Mouse (Mus musculus) cerebellum, adult 2 months (tissue): Measurements from ENCODE around the gene Urm1. TPM values are rescaled to one million over a fixed set of nuclear protein-coding genes. Genes with fewer than 3 reads are reported as not detected.

ENCODE experiments used
- DNase-seq, 2 experiments: peaks; one replicate each; pipeline ENCODE4 v3.0.0; 2021
- H3K27ac ChIP-seq: fragments of 200-500 bp; 2 replicates; pipeline ENCODE4 v1.5.1; 2012; ENCODE audit warnings: low read length, control low read depth, inconsistent platforms; ENCODE audit not compliant: insufficient read depth
- H3K27me3 ChIP-seq: fragments of 200-500 bp; 2 replicates; pipeline ENCODE4 v1.6.1; 2012; ENCODE audit warnings: inconsistent platforms, mild to moderate bottlenecking, low read length, moderate library complexity; ENCODE audit not compliant: control insufficient read depth, insufficient read depth
- H3K4me1 ChIP-seq: fragments of 200-500 bp; 2 replicates; pipeline ENCODE4 v1.6.1; 2011; ENCODE audit warnings: low read length; ENCODE audit not compliant: control insufficient read depth, insufficient read depth
- H3K4me3 ChIP-seq: fragments of 200-500 bp; replicated peaks from 2 replicates; pipeline ENCODE3; 2011; ENCODE audit warnings: mild to moderate bottlenecking, low read depth, low read length, control low read depth; ENCODE audit not compliant: insufficient read depth
- CTCF ChIP-seq: fragments of 200-500 bp; IDR thresholded peaks from 2 replicates; pipeline ENCODE4 v1.5.1; 2011; ENCODE audit warnings: low read depth, mild to moderate bottlenecking, control low read depth, low read length, moderate library complexity, borderline replicate concordance; ENCODE audit not compliant: insufficient read depth
- POLR2A ChIP-seq: fragments of 200-500 bp; IDR thresholded peaks from 2 replicates; pipeline ENCODE4 v1.6.1; 2011; ENCODE audit warnings: low read length, control low read depth, borderline replicate concordance; ENCODE audit not compliant: insufficient read depth
- WGBS: fragments of 180-500 bp; shearing (Covaris S2); methylation state at CpG from one replicate; pipeline ENCODE4 v1.1.7; 2018; 5-methylcytosine and 5-hydroxymethylcytosine counted together
- polyA plus RNA-seq: library from polyadenylated mRNA; depleted of rRNA; stranded (reverse); fragments of >200 nt; gene quantifications from 2 replicates; pipeline ENCODE4 v1.2.3, GENCODE M21; 2012

The Urm1 gene
- polyA plus RNA-seq, 1 experiment = 89.6 TPM

DNA sequence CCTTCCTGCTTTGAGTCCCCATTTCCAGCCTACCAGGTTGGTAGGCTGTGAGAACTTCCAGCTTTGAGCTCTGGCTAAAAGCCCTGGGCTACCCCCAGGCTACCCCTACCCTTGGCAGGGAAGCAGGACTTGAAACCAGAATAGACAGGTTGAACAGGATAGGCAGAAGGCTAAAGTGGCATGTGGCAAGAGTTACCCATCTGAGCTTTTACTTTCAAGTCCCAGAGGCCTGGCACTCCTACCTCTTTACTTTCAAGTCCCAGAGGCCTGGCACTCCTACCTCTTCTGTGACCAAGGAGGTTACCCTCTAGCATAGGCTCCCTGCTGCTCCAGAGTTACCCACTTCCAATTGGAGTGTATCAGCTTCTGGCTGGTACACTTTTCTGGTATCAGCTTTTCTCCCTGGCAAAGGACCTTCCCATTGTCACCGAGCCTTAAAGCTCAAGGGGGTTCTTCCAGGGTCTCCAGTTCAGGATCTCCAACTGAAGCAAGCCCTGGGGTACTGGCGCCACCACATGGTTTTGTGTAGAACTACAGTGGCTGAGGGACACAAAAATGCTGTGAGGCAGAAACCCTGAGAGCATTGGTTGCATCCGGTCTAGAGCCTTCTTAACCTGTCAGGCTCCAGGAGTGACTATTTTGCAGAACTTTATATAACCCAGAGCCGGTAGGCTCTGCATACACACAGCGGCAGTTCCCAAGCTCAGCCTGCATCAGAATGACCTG, 39.0 kb downstream of the Urm1 start:
- Histone ChIP-seq H3K27ac (0 out of 2 replicates have a peak overlapping the region, but pooled peaks have one; percentile 36), H3K27me3 (no peaks in the 10 kb centered on the region), H3K4me3 (no peak overlapping the region), H3K4me1 (no peaks in the 10 kb centered on the region)
- no peak for TF ChIP-seq POLR2A
- TF ChIP-seq CTCF = peak; percentile 48; the same call in 1 of the 2 replicates
- WGBS = 7% methylated on average over 5 of the region's 5 CpGs
- DNase-seq = no peak

DNA sequence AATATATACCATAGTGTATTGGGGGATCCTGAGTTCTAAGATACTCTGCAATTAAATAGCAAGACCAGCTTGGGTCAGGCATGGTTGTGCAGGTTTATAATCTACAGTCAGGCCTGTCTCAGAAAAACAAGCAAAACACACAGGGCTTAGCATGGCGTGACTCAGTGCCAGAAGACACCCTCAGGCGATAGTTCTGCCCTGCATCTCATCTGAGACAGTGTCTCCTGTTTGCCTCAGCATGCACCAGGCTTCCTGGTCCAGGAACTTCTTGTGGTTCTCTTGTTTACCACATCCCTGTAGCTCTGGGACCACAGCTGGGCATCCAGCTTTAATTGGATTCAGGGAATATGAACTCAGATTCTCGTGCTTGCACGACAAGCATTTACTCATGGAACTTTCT, 45.2 kb downstream of the Urm1 start:
- no peak overlapping the region for H3K27ac ChIP-seq
- TF ChIP-seq POLR2A (no peak), CTCF (no peak)

DNA sequence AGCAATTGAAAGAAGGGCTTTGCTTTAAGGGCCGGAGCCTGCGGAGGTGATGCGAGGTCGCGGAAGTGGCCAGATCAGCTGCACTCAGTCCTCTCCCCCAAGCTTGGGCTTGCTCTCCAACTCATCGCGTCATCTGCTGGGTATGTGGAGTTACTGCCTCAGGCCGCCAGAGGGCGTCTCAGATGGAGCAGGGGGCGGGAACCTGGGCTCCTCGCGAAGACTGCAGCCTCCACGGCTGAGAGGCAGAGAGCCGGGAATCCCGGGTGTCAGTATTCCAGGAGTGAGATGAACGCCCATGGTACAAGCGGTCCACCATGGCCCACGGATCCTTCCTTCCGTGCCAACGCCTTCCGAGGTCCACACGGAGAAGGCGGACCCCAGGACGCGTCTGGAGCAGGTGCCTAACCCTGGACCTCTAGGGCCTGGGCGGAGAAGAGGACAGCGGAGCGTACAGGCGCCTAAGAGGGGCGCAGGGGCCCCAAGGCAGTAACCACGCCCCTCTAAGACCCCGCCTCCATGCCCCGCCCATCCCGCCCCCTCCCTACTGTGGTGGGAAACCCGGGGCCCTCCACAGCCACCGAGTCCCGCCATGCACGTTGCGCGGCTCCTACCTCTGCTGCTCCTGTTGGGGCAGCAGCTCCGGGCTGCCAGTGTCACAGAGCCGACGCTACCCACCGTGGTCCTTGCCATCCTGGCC, 49.2 kb downstream of the Urm1 start, which contains the start of gene Cercam:
Gene Cercam, plus strand, starts transcription at position 216 of the 697 bp plus-strand sequence.
- H3K27ac ChIP-seq = peak within 1 kb of the TSS; percentile 35; the same call in 1 of the 2 replicates
- H3K27me3 ChIP-seq = no peaks in the 10 kb centered on the region
- H3K4me3 ChIP-seq = peak within 1 kb of the TSS; percentile 76
- WGBS = 1% methylated on average over 44 of the region's 44 CpGs
- peak; percentile 88 to 91 for DNase-seq
- H3K4me1 ChIP-seq = peaks cover 36% of the 10 kb centered on the region
- TF ChIP-seq POLR2A (peak; percentile 48; the same call in 1 of the 2 replicates), CTCF (peak; percentile 85)

More for the DNA sequence above, 45.2 kb downstream of the Urm1 start:
- H3K4me1 ChIP-seq = peaks cover 7% of the 10 kb centered on the region; the same call in 1 of the 2 replicates
- no peak overlapping the region for H3K4me3 ChIP-seq
- H3K27me3 ChIP-seq = no peaks in the 10 kb centered on the region
- WGBS = 85% methylated on average over 4 of the region's 4 CpGs
- no peak for DNase-seq

DNA sequence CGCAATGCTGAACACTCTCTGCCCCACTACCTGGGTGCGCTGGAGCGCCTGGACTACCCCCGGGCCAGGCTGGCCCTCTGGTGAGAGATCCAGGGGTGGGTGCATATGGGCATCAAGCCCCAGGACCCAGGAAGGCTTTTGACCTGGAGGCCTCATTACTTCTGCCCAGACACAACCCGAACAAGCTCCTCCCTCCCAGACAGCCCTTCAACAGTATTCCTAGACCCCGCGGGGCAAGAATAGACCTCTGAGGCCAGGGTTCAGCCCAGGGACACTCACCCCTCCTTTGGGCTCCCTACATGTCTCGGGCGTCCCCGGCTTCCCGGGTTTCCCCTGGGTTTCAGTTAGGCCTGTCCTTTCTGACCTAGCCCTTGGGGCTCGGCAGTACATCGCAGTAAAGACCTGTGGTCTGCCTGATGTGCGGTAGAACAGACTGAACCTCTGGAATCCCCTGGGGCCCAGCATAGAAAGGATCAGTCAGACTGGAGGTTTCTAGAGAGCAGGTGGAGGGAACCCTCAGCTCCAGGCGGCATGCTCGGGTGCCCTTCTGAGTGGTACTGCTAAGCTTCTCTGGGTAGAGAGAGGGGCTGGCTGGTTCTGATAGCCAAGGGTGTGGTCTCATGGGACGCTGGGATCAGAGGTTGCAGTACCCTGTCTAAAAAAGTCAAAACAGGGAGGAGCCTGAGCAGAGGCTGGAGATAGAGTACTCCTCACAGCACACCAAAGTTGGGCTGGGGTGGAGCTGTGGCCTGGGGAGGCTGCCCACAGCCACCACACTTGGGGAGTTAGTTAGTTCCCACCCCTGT, 50.0 kb downstream of the Urm1 start:
- DNase-seq = no peak
- Histone ChIP-seq H3K4me3 (peak overlapping the region; percentile 76), H3K27ac (peak overlapping the region; percentile 35; the same call in 1 of the 2 replicates), H3K27me3 (no peaks in the 10 kb centered on the region), H3K4me1 (peaks cover 36% of the 10 kb centered on the region)
- 23% methylated on average over 17 of the region's 17 CpGs for WGBS
- TF ChIP-seq CTCF = no peak
- no peak for TF ChIP-seq POLR2A

DNA sequence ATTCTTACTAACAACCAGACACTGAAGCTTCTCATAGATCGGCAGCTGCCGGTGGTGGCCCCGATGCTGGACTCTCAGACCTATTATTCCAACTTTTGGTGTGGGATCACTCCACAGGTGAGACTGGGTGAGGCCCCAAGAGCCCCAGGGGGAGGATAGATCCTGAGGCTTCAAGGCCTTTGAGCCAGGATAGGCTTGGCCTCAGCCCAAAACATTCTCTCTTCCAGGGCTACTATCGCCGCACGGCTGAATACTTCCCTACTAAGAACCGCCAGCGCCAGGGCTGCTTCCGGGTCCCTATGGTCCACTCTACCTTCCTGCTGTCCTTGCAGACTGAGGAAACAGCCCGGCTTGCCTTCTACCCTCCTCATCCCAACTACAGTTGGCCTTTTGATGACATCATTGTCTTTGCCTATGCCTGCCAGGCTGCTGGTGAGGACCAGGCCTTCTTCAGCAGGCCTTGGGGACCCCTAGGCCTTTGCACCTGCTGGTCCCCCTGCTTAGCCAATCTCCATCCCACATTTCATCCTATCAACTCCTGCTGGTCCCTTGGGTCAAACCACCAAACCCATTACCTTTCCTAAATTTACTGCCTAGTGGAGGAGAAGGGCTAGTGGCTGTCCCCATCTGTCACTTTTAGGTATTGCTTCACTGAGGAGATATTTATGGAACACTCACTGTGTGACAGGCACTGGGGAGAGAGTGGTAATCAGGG, 52.9 kb downstream of the Urm1 start:
- peak; percentile 76 to 80 for DNase-seq
- no peak overlapping the region for H3K4me3 ChIP-seq
- WGBS = 22% methylated on average over 10 of the region's 10 CpGs
- peaks cover 40% of the 10 kb centered on the region for H3K4me1 ChIP-seq
- H3K27me3 ChIP-seq = no peaks in the 10 kb centered on the region
- H3K27ac ChIP-seq = peak overlapping the region; percentile 94
- TF ChIP-seq CTCF = peak; percentile 8; the same call in 1 of the 2 replicates
- TF ChIP-seq POLR2A = no peak

DNA sequence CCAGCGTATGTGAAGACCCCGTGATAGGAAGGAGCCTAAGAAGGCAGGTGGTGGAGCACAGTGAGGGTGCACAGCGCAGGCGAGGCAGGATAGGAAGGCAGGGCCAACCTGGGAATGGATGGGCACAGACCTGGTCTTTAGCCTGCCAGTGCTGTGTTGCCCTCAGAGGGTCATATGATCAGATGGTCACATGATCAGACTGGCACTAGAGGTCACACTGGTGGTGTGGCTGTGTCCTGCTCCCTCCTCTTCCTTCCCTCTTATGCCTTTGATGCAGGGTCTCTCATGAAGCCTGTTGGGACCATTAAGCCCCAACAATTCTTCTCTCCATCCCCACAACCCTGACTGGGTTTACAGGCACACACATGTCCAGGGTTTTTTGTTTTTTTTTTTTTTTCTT, 53.9 kb downstream of the Urm1 start:
- 53% methylated on average over 4 of the region's 4 CpGs for WGBS
- peaks cover 40% of the 10 kb centered on the region for H3K4me1 ChIP-seq
- TF ChIP-seq CTCF (no peak), POLR2A (no peak)
- H3K27ac ChIP-seq = peak overlapping the region; percentile 94
- DNase-seq = no peak
- H3K27me3 ChIP-seq = no peaks in the 10 kb centered on the region
- no peak overlapping the region for H3K4me3 ChIP-seq

DNA sequence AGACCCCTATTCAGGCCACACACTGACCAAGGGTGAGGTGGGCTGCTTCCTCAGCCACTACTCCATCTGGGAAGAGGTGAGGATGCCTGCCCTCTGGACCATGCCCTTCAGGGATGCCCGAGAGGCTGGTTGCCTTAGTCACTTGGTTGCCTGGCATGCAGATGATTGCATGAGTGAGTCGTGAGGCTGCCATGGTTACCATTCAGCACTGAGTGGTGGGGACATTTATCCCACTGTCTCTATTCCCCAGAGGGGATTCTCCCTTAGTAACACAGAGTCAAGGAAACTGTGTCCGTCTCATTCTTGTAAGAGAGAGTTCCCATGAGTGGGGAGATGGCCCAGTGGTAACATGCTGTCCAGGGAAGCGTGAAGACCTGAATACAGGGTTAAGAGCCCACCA, 58.2 kb downstream of the Urm1 start:
- Histone ChIP-seq H3K4me3 (no peak overlapping the region), H3K27me3 (no peaks in the 10 kb centered on the region), H3K4me1 (peaks cover 22% of the 10 kb centered on the region), H3K27ac (no peak overlapping the region)
- 60% methylated on average over 4 of the region's 4 CpGs for WGBS
- DNase-seq = no peak
- no peak for TF ChIP-seq CTCF
- TF ChIP-seq POLR2A = no peak
